In genomic region chr10:67115666-67116091, GRCm38 (mm10) we compare ENCODE assay signal across 9 mouse cellular contexts. TPM values are rescaled to one million over a fixed set of nuclear protein-coding genes. Genes with fewer than 3 reads are reported as not detected.
DNase-seq lines count a peak whose midpoint lies in the region; ATAC-seq lines count a peak whose summit lies in the region.
"Had no signal": no experiment of that assay in that cellular context is flagged by ENCODE, and none has a peak within 500 bp of the region (broad histone marks: within the 10 kb centered on the region; RNA-seq: fewer than 3 reads in every experiment).

No protein-coding gene starts in this region.

- H3K4me1 ChIP-seq in heart, embryonic 10.5 days, result peaks cover 53% of the 10 kb centered on the region
- peaks cover 34% of the 10 kb centered on the region for H3K4me1 ChIP-seq in liver, embryonic 12.5 days

- peak overlapping the region; percentile 59 for H3K27ac ChIP-seq in heart, embryonic 10.5 days
- no peak overlapping the region for H3K27ac ChIP-seq in liver, embryonic 12.5 days

- no peak overlapping the region for H3K4me2 ChIP-seq in liver, embryonic 12.5 days

- no peak overlapping the region for H3K9ac ChIP-seq in liver, embryonic 12.5 days

- 22% methylated on average over 5 of the region's 5 CpGs for WGBS in heart, embryonic 10.5 days
- WGBS in liver, embryonic 12.5 days (ENCODE audit: insufficient replicate concordance), result 23% methylated on average over 5 of the region's 5 CpGs

- H3K27me3 ChIP-seq in heart, embryonic 10.5 days (ENCODE audit: insufficient read depth, poor library complexity, severe bottlenecking), result no peaks in the 10 kb centered on the region
- H3K27me3 ChIP-seq in liver, embryonic 12.5 days (replicated peaks), result no peaks in the 10 kb centered on the region
- H3K27me3 ChIP-seq: Patski had no signal

- no peaks in the 10 kb centered on the region for H3K9me3 ChIP-seq in heart, embryonic 10.5 days
- H3K9me3 ChIP-seq in liver, embryonic 12.5 days (replicated peaks), result no peaks in the 10 kb centered on the region

- H3K36me3 ChIP-seq in heart, embryonic 10.5 days, result peaks cover 3% of the 10 kb centered on the region; the same call in 1 of the 2 replicates
- no peaks in the 10 kb centered on the region for H3K36me3 ChIP-seq in liver, embryonic 12.5 days

- no peak overlapping the region for H3K4me3 ChIP-seq in heart, embryonic 10.5 days
- no peak overlapping the region for H3K4me3 ChIP-seq in liver, embryonic 12.5 days

- no peak for DNase-seq in frontal cortex, postnatal 25 days (ENCODE audit: low spot score in 2 of 2)
- peak; percentile 63 for DNase-seq in adipocyte (ENCODE audit: low spot score)
- DNase-seq in heart, embryonic 10.5 days (ENCODE audit: low spot score), result no peak
- no peak for DNase-seq in urinary bladder, postnatal 14 days (ENCODE audit: low spot score)
- DNase-seq in left cerebral cortex, adult 8-10 months (ENCODE audit: low spot score in 2 of 2), result no peak
- no peak for DNase-seq in ovary, postnatal 36 days (ENCODE audit: low spot score)

- ATAC-seq in frontal cortex, adult (ENCODE audit: low TSS enrichment), result peak; percentile 58
- peak; percentile 57; the same call in 1 of the 2 replicates for ATAC-seq in liver, embryonic 12.5 days
- ATAC-seq: Patski had no signal

RNA-seq across cellular contexts. Expression of gene Reep3, which starts 18.9 kb away (rescaled TPM):
- 21.2 and 26.1 TPM in 2 replicates for polyA plus RNA-seq in heart, embryonic 10.5 days (2016; fragmentation: Nextera tagmentation; extraction: Ambion mirVana)
- polyA plus RNA-seq in liver, embryonic 12.5 days (2016; fragmentation: Nextera tagmentation; extraction: Ambion mirVana), result 8.7 and 8.8 TPM in 2 replicates
- 10 to 100 TPM; 20.1 to 23.5 (median 21.3) TPM for total RNA-seq in left cerebral cortex, adult 8-10 months (2022)

RNA-seq across cellular contexts. Expression of gene Jmjd1c, which starts 19.8 kb away (rescaled TPM):
- polyA plus RNA-seq in heart, embryonic 10.5 days (2016; fragmentation: Nextera tagmentation; extraction: Ambion mirVana), result 27.8 and 30.4 TPM in 2 replicates
- 16.1 and 16.3 TPM in 2 replicates for polyA plus RNA-seq in liver, embryonic 12.5 days (2016; fragmentation: Nextera tagmentation; extraction: Ambion mirVana)
- 10 to 100 TPM; 78.0 to 83.1 (median 80.7) TPM for total RNA-seq in left cerebral cortex, adult 8-10 months (2022)
